Comparison of ENCODE assay signal across 16 mouse cellular contexts in the genomic region with DNA sequence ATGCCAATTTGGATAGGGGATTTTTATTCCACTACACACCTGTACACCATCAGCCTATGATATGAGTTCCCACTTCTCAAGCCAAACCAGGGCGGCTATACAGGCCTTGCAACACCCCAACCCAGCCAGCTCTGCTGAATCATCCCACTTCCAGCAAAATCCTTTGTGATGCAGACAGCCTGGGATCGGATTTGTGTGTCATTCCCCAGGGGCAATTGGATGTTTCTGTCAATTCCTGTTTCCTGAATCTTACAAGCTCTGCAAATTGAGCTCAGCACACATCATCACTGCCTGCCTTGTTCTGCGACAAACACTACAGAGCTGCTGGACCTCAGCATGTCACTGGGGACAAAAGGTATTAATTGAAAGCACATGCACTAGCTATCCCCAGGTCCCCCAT.
"Had no signal": no experiment of that assay in that cellular context is flagged by ENCODE, and none has a peak within 500 bp of the region (broad histone marks: within the 10 kb centered on the region; RNA-seq: fewer than 3 reads in every experiment).

No protein-coding gene starts in this region.

- H3K27me3 ChIP-seq: kidney, embryonic 15.5 days; limb, embryonic 15.5 days; liver, embryonic 12.5 days; midbrain, embryonic 12.5 days; neural tube, embryonic 13.5 days; stomach, embryonic 15.5 days had no signal

- H3K27ac ChIP-seq: kidney, embryonic 15.5 days; left cerebral cortex, adult 2 months; limb, embryonic 15.5 days; liver, embryonic 12.5 days; midbrain, embryonic 12.5 days; neural tube, embryonic 13.5 days; stomach, embryonic 15.5 days had no signal

- H3K4me1 ChIP-seq: kidney, embryonic 15.5 days; limb, embryonic 15.5 days; liver, embryonic 12.5 days; midbrain, embryonic 12.5 days; stomach, embryonic 15.5 days had no signal

- H3K9me3 ChIP-seq: kidney, embryonic 15.5 days; limb, embryonic 15.5 days; liver, embryonic 12.5 days; midbrain, embryonic 12.5 days; neural tube, embryonic 13.5 days; stomach, embryonic 15.5 days had no signal

- ATAC-seq: liver, embryonic 12.5 days had no signal

- DNase-seq: kidney, adult 2 months; kidney, postnatal 14 days; lung, embryonic 14.5 days; lung, postnatal 10 days; lung, postnatal 4 days; right cerebral cortex, adult 18-20 months; spleen, adult 18-20 months; thymus, adult 2 months; thymus, postnatal 25 days had no signal

- H3K36me3 ChIP-seq: kidney, embryonic 15.5 days; limb, embryonic 15.5 days; liver, embryonic 12.5 days; midbrain, embryonic 12.5 days; neural tube, embryonic 13.5 days; stomach, embryonic 15.5 days had no signal

- H3K4me3 ChIP-seq: kidney, embryonic 15.5 days; left cerebral cortex, adult 2 months; limb, embryonic 15.5 days; liver, embryonic 12.5 days; midbrain, embryonic 12.5 days; neural tube, embryonic 13.5 days; stomach, embryonic 15.5 days had no signal

- H3K4me2 ChIP-seq: kidney, embryonic 15.5 days; limb, embryonic 15.5 days; liver, embryonic 12.5 days; lung, embryonic 14.5 days; midbrain, embryonic 12.5 days; neural tube, embryonic 13.5 days; stomach, embryonic 15.5 days had no signal

- H3K9ac ChIP-seq: kidney, embryonic 15.5 days; limb, embryonic 15.5 days; liver, embryonic 12.5 days; lung, embryonic 14.5 days; midbrain, embryonic 12.5 days; neural tube, embryonic 13.5 days; stomach, embryonic 15.5 days had no signal
